Mouse (Mus musculus): ENCODE results near the gene Atg16l1. TPM values are rescaled to one million over a fixed set of nuclear protein-coding genes. Genes with fewer than 3 reads are reported as not detected.

Gene Atg16l1
- polyA plus RNA-seq (2014; fragmentation: Illumina TruSeq; extraction: RNeasy Lipid Tissue Mini Kit (QIAGEN cat#74804); ENCODE audit: low read depth, low replicate concordance): 31.4 TPM

GRCm38 (mm10) chr1:87755641-87756470 lies at the start of gene Atg16l1:
Gene Atg16l1, plus strand, starts transcription at chr1:87755870.

GRCm38 (mm10) chr1:87803576-87803975 lies 47.9 kb downstream of the Atg16l1 start, which contains the start of gene Sag:
Gene Sag, plus strand, starts transcription at chr1:87803680.

Other genes starting within 250 kb of the Atg16l1 start
- gene Neu2, start 246.0 kb upstream of the Atg16l1 start, polyA plus RNA-seq (2014; fragmentation: Illumina TruSeq; extraction: RNeasy Lipid Tissue Mini Kit (QIAGEN cat#74804); ENCODE audit: low read depth, low replicate concordance): 0.29 TPM
- gene Ngef, start 182.0 kb upstream of the Atg16l1 start, polyA plus RNA-seq (2014; fragmentation: Illumina TruSeq; extraction: RNeasy Lipid Tissue Mini Kit (QIAGEN cat#74804); ENCODE audit: low read depth, low replicate concordance): 1.0 TPM
- gene Inpp5d, start 135.6 kb upstream of the Atg16l1 start, polyA plus RNA-seq (2014; fragmentation: Illumina TruSeq; extraction: RNeasy Lipid Tissue Mini Kit (QIAGEN cat#74804); ENCODE audit: low read depth, low replicate concordance): 8.8 TPM
- not detected for gene Sag, start 47.8 kb downstream of the Atg16l1 start, polyA plus RNA-seq (2014; fragmentation: Illumina TruSeq; extraction: RNeasy Lipid Tissue Mini Kit (QIAGEN cat#74804); ENCODE audit: low read depth, low replicate concordance)
- 27.1 TPM for gene Dgkd, start 97.4 kb downstream of the Atg16l1 start, polyA plus RNA-seq (2014; fragmentation: Illumina TruSeq; extraction: RNeasy Lipid Tissue Mini Kit (QIAGEN cat#74804); ENCODE audit: low read depth, low replicate concordance)

Data from heart, adult 10 weeks (tissue).